Mouse (Mus musculus): Measurements from ENCODE around the gene Nat14.
A peak's percentile ranks its signal among the peaks of the same experiment; 100 is the strongest.

Nat14 gene

GRCm38 (mm10) chr7:4950561-4951342, 28.9 kb downstream of the Nat14 start:
- DNase-seq (ENCODE audit: low spot score), result no peak

- no peak for DNase-seq (ENCODE audit: low spot score)
Observed at GRCm38 (mm10) chr7:4953815-4954445, 32.1 kb downstream of the Nat14 start.

GRCm38 (mm10) chr7:4957361-4957760, 35.5 kb downstream of the Nat14 start:
- DNase-seq (ENCODE audit: low spot score), result no peak

DNA sequence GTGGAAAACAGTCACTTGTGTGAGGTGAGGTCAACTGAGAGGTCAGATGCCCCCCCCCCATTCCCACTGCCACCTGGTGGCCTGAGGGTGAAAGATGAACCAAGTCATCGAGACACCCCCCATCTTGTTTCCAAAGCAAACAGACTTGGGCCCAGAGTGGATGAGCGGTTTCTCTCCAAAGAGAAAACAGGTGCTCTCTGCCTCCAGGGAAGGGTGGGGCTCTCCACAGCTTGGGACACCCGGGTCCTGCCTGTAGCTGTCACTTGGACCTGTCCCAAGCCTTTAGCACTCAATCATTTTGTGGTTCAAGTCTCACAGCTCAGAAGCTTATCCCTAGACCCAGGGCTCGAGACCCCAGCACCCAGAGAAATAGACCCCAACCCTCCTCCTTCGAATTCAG, 41.7 kb downstream of the Nat14 start:
- no peak for DNase-seq (ENCODE audit: low spot score)

DNA sequence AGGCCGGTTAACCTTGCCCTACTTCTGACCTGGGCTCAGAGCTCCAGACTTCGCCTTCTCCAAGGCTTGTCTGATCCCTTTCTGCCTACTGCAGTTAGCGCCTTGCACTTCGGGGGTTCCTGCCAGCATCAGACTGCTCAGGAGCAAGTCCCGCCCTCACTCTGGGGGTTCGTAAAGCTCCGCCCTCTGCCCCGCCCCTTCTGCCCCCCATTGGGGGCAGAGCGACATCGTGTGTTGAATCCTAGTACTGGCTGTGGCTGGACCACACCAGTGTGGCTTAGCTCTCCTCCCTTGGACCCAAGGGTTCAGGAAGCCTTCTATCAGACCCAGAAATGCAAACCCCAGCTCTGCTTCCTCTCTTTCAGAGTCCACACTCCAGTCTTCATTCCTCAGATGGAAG, 42.4 kb downstream of the Nat14 start, which contains the start of gene Sbk2:
TSS of gene Sbk2 (minus strand) at position 135 of the 400 bp plus-strand sequence.
- DNase-seq (ENCODE audit: low spot score), result peak; percentile 75

DNA sequence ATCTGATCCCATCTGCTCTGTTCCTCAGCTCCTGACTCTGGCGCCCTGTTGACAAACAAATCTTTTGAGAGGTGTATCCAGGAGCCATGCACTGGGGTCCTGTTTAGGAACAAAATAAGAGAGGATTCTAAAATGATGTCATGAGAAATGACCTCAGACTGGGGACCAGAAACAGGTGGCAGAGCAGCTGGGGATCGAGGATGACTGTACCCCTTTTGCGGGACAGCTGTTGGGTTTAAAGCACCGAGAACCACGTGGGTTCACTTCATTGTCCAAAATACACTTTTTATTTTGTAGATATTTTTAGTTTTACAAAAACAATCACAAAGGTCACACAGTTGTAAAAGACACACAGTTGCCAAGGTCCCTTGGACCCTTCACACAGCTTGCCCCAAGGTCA, 43.2 kb downstream of the Nat14 start:
- no peak for DNase-seq (ENCODE audit: low spot score)

DNA sequence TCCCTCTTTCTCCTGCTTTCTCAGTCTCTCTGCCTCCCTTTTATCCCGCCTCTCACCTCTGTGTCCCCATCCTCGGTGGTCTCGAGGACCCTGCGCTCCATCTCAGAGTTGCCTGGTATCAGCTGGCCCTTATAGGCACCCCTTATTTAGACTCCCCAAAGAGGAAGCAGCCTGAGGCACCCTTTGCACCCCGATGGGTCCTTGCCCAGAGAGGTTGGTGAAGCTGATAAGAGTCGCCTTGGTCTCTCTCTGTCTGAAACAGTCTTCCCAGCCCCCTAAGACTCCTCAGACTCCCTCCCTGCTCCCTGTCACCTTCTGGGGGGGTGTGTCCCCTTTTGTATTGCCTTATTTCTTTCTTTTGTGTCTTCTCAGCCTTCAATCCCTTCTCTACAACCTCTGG, 49.2 kb downstream of the Nat14 start, which contains the start of gene Sbk3:
TSS of gene Sbk3 (minus strand) at position 101 of the 400 bp plus-strand sequence.
- no peak for DNase-seq (ENCODE audit: low spot score)

- DNase-seq (ENCODE audit: low spot score), result no peak
Observed at GRCm38 (mm10) chr7:4971710-4972109, 49.9 kb downstream of the Nat14 start.

GRCm38 (mm10) chr7:4972321-4973047, 50.7 kb downstream of the Nat14 start:
- DNase-seq (ENCODE audit: low spot score), result peak; percentile 24
